Mouse (Mus musculus) right cerebral cortex, postnatal 36 days (tissue): ENCODE data around the gene 1700049E17Rik1.
"Not testable (repeated sequence)": the region's sequence is repeated elsewhere in the genome, so short reads cannot be mapped to it uniquely, and the experiment has no call there.

ENCODE experiments used
- DNase-seq, 2 experiments: peaks; one replicate each; pipeline ENCODE4 v3.0.0; 2022; ENCODE audit warnings: low spot score in 2 of 2, mixed read lengths in 1 of 2

1700049E17Rik1 gene

DNA sequence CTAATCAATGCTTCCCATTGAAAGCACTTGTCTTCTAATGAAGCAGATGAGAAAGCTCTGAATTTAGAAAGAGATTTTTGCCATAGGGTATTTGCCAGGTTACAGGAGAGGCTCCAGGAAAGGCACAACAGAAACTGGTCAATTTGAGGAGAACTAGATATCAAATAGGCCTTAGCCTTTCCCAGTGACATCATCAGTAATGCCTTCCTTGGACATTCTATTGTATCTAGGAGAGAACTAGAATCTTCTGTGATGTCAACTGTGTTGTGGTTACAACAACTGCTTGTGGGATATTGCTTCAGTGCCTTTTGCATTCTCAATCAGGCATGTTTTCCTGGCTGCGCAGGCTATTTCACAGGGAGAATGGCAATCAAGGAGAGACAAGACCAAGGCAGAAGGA is at the start of gene 1700049E17Rik1:
1700049E17Rik1 (plus strand) TSS at position 301 of the 400 bp plus-strand sequence.
- not testable (repeated sequence) for DNase-seq

DNA sequence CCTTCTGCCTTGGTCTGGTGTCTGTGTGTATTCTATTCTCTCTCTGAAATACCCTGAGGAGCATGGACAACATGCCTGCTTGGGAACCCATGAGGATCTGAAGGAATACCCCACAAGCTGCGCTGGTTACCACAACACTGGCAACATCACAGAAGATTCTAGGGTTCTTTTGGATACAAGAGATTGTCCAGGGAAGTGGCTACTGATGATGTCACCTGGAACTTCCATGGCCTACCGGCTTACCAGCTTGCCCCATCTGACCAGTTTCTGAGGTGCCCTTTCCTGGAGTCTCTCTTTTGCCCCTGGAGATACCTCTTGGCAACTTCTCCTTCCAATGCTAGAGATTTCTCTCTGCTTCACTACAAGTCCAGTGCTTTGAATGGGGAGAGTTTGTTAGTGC is 17.6 kb upstream of the 1700049E17Rik1 start, which contains the start of gene Gm7980:
Gm7980 (minus strand) TSS at position 101 of the 400 bp plus-strand sequence.
- not testable (repeated sequence) for DNase-seq

DNA sequence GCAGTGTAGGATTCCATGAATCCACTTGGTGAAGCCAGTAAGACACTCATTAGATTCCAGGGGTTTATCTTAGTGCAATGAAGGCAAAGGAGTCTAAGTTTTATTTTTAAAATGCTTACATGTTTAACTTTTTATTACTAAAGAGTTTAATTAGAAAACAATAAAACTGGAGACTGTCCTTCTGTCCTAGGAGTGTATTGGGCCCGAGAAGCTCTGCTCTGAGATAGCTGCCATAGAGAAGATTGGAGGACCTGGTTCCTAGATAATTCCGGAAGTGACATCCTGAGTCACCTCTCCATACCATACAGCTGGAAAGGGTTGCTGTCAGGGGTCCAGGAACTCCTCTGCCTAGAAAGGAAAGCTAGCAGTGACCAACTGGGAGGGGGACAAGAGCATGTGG is 18.9 kb downstream of the 1700049E17Rik1 start, which contains the start of gene 1700024B05Rik:
1700024B05Rik (plus strand) TSS at position 301 of the 400 bp plus-strand sequence.
- DNase-seq: not testable (repeated sequence)

DNA sequence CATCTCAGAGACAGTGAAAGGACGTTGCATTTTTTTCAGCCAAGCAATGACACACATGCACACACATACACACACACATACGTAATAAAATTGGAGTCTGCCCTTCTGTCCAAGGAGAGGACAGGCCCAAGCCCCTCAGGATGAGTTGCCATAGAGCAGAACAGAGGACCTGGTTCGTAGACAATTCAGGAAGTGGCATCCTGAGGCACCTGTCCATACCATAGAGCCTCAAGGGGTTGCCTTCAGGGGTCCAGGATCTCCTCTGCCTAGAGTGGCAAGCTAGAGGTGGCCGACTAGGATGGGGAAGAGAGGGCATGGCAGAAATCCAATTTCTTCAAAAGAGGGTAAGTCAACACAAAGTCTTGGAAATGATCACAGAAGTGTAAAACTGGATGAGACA is 39.3 kb downstream of the 1700049E17Rik1 start:
- DNase-seq: not testable (repeated sequence)

DNA sequence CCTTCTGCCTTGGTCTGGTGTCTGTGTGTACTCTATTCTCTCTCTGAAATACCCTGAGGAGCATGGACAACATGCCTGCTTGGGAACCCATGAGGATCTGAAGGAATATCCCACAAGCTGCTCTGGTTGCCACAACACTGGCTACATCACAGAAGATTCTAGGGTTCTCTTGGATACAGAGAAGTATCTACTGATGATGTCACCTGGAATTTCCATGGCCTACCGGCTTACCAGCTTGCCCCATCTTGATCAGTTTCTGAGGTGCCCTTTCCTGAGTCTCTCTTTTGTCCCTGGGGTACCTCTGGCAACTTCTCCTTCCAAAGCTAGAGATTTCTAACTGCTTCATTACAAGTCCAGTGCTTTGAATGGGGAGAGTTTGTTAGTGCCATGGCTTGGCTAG is 43.1 kb downstream of the 1700049E17Rik1 start, which contains the start of gene Gm6401:
Gm6401 (minus strand) TSS at position 101 of the 400 bp plus-strand sequence.
- not testable (repeated sequence) for DNase-seq

DNA sequence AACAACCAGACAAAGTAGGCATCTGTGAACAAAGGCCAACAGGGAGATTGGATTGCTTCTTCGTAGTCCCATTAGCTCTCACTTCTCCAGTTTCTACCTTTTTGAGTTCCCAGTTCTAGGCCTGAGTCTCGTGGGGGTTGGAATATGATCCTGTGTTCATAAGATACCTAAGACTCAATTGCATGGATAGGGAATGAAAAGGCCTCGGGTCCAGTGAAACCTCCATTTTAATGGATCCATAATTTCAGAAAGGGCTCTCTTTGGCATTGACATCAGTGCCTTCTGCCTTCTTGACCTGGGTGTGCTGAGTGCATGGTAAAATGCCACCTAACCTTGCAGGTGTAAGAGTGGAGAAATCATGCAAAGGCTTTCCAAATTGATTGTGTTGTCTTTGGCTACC is 43.8 kb downstream of the 1700049E17Rik1 start:
- DNase-seq: not testable (repeated sequence)
